Mouse (Mus musculus) hindlimb bud, embryonic 11.5 days (tissue): ENCODE measurements around the gene Tceal5.
A peak's percentile ranks its signal among the peaks of the same experiment; 100 is the strongest.

ENCODE experiments used
- DNase-seq: peaks from one replicate; pipeline ENCODE4 v3.0.0-alpha.2; 2012; ENCODE audit warnings: low read depth, low spot score; ENCODE audit errors: extremely low spot score

Gene Tceal5

DNA sequence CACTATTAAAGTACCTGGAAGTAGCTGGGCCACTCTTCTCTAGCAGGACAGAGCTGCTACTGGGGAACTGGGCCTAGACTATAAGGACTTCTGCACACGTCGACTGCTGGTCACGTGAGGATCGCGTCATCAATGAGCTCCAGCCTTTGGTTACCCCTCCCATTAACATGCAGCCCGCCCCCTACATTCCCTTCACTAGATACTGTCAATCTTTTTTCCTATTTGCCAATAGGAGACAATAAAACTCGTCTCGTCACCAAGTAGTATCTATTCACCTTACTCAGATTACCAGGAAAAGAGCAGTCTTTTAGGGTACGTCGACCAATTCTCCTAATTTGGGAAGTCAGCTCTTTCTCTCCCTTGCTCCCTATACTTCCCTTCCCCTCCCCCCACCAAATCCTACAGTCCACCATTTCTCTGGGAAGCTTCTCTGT is 31.5 kb downstream of the Tceal5 start, which contains the start of gene Tceal8:
Gene Tceal8, minus strand, starts transcription at position 225 of the 434 bp plus-strand sequence.
- DNase-seq = peak; percentile 66

DNA sequence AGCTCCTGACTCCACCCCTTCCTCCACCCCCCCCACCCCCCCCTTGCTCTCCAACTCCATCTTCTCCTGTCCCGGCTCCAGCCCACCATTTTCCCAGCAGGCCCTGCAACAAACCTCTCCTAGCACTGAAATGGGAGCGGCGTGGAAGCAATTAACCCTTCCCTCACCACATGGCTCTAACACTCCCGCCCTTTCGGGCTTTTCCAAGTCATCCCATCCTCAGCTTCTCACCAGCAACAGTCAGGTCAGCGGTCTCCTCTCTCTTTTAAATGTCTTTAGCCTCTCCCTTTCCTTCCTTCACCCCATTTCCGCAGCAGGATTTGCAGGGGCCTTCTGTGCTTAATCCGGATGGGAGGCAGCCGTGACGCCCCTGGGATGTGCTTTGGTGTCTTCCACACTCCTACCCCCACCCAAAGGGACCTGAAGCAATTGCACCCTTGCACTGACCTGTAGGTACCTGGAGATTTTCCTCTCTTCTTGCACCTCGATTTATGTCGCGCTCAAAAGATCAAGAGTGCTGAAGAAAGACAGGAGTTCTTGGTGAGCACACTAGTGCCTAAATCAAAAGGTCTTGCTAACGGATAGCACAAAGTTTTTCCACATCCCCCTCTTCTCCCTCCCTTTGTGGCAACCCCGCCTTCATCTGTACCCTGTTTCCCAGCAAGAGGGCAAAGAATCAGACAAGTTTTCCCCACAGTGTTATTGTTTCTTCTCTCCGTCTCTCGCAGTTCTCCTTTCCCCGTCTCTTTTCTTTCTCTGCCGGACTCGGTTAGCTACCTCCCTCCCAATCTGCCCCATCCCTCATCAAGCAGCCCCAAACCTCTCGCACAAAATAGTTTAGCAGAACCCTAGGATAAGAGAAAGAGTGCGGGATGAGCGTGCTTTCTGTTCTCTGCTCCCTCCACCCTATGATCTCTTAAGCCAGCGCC is 32.2 kb downstream of the Tceal5 start:
- DNase-seq = no peak

DNA sequence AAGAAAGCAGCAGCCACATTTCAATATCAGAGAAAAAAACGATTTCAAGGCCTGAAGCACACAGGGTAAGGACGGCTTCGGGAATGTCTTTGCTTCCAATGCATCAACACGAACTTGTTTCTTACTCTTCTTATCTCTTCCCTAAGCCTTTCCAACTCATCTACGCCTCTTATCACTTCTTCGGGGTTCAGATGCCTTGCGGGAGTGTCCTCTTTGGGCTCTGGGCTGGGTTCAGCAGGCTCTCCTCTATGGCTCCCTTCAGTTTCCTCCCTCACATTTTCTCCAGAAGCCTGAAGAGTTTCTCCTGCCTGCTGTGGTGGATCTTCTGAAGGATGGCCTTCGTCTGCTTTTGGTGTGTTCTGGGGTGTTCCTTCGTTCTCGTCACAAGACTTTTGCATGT is 33.1 kb downstream of the Tceal5 start:
- no peak for DNase-seq
